Mouse (Mus musculus) embryonic facial prominence, embryonic 13.5 days (tissue): ENCODE data around the gene Yy1. TPM values are rescaled to one million over a fixed set of nuclear protein-coding genes. Genes with fewer than 3 reads are reported as not detected.
A peak's percentile ranks its signal among the peaks of the same experiment; 100 is the strongest.

ENCODE experiments used
- ATAC-seq: fragments of 200-750 bp; cut with Nextera tagmentation; 2 replicates; pipeline ENCODE4 v1.8.0; 2017; ENCODE audit warnings: low read depth; ENCODE audit not compliant: insufficient number of reproducible peaks, insufficient read depth, low FRiP score, low TSS enrichment
- H3K27ac ChIP-seq: fragments of 300-500 bp; sonication (generic); 2 replicates; pipeline ENCODE4 v1.5.1; 2015; ENCODE audit warnings: moderate library complexity, mild to moderate bottlenecking, inconsistent platforms
- H3K27me3 ChIP-seq: fragments of 300-500 bp; sonication (generic); 2 replicates; pipeline ENCODE4 v1.6.1; 2015; ENCODE audit warnings: mild to moderate bottlenecking, inconsistent platforms
- H3K36me3 ChIP-seq: fragments of 300-500 bp; sonication (generic); 2 replicates; pipeline ENCODE4 v1.6.1; 2015; ENCODE audit warnings: mild to moderate bottlenecking, inconsistent platforms
- H3K4me1 ChIP-seq: fragments of 300-500 bp; sonication (generic); 2 replicates; pipeline ENCODE4 v1.6.1; 2015; ENCODE audit warnings: inconsistent platforms
- H3K4me2 ChIP-seq: fragments of 300-500 bp; sonication (generic); 2 replicates; pipeline ENCODE4 v1.6.1; 2015; ENCODE audit warnings: moderate library complexity, mild to moderate bottlenecking, inconsistent platforms
- H3K4me3 ChIP-seq: fragments of 300-500 bp; sonication (generic); 2 replicates; pipeline ENCODE4 v1.5.1; 2015; ENCODE audit warnings: mild to moderate bottlenecking, inconsistent platforms
- H3K9ac ChIP-seq: fragments of 300-500 bp; sonication (generic); 2 replicates; pipeline ENCODE4 v1.6.1; 2015; ENCODE audit warnings: mild to moderate bottlenecking, inconsistent platforms
- H3K9me3 ChIP-seq: fragments of 300-500 bp; sonication (generic); 2 replicates; pipeline ENCODE4 v1.6.1; 2016; ENCODE audit warnings: inconsistent platforms
- WGBS: fragments of 180-500 bp; shearing (Covaris S2); methylation state at CpG from one replicate; pipeline ENCODE4 v1.1.7; 2015; ENCODE audit warnings: mixed read lengths; 5-methylcytosine and 5-hydroxymethylcytosine counted together
- polyA plus RNA-seq: library from polyadenylated mRNA; unstranded; fragments of >200 nt; fragmentation: Nextera tagmentation; extraction: Ambion mirVana; gene quantifications from 2 replicates; pipeline ENCODE4 v1.2.1, GENCODE M21; 2015

Yy1 gene
- polyA plus RNA-seq, 1 experiment from 2014 or later: 21.3 TPM

DNA sequence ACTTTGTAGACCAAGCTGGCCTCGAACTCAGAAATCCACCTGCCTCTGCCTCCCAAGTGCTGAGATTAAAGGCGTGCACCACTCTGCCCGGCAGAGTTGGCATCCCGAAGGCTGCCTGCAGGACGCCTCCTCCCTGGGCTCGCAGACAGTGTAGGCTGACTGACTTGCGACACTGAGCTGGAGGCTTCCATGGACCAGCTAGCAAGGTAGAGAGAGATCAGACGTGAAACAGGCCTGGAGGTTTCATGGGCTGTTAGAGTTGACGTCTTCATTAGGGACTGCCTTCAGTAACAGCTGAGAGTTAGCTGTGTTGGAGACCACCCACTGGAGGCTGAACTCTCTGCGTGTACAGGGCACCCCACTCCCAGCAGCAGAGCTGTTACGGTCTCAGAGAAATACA is 33.5 kb upstream of the Yy1 start:
- WGBS: 78% methylated on average over 11 of the region's 11 CpGs
- Histone ChIP-seq H3K4me1 (peaks cover 5% of the 10 kb centered on the region; the same call in 1 of the 2 replicates), H3K4me3 (no peak overlapping the region), H3K4me2 (no peak overlapping the region), H3K9ac (no peak overlapping the region), H3K27me3 (no peaks in the 10 kb centered on the region), H3K36me3 (no peaks in the 10 kb centered on the region), H3K27ac (no peak overlapping the region), H3K9me3 (no peaks in the 10 kb centered on the region)
- no peak for ATAC-seq

- WGBS: 84% methylated on average over 6 of the region's 6 CpGs
- no peak for ATAC-seq
- Histone ChIP-seq H3K4me2 (no peak overlapping the region), H3K36me3 (no peaks in the 10 kb centered on the region), H3K4me3 (no peak overlapping the region), H3K9me3 (no peaks in the 10 kb centered on the region), H3K27me3 (no peaks in the 10 kb centered on the region), H3K9ac (no peak overlapping the region), H3K4me1 (peaks cover 5% of the 10 kb centered on the region; the same call in 1 of the 2 replicates), H3K27ac (no peak overlapping the region)
These were observed 32.8 kb upstream of the Yy1 start for GRCm38 (mm10) chr12:108760016-108760415.

- Histone ChIP-seq H3K9ac (no peak overlapping the region), H3K4me3 (no peak overlapping the region), H3K36me3 (no peaks in the 10 kb centered on the region), H3K4me1 (peaks cover 9% of the 10 kb centered on the region), H3K9me3 (no peaks in the 10 kb centered on the region), H3K27me3 (no peaks in the 10 kb centered on the region), H3K4me2 (no peak overlapping the region), H3K27ac (no peak overlapping the region)
- 78% methylated on average over 9 of the region's 9 CpGs for WGBS
- no peak for ATAC-seq
These were observed 32.2 kb upstream of the Yy1 start for GRCm38 (mm10) chr12:108760500-108761020.

DNA sequence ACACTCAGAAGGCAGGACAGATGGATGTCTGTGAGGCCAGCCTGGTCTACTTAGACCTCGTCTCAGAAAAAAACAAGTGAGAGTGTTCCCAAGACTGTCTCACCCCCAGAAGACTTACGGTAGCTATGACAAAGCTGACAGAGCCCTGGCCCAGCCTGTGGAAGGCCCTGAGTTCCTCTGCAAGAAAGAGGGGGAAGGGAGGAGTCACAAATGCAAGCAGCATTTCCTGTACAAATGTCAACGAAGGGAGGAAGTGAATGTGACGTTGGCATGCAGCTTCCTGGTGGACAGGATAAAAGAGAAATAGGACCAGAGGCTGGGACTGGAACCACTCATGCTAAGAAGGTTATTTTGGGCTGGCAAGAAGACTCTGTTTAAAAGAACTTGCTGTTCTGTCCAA is 31.6 kb upstream of the Yy1 start:
- no peaks in the 10 kb centered on the region for H3K27me3 ChIP-seq
- ATAC-seq: no peak
- H3K9me3 ChIP-seq: no peaks in the 10 kb centered on the region
- H3K27ac ChIP-seq: no peak overlapping the region
- peaks cover 16% of the 10 kb centered on the region for H3K4me1 ChIP-seq
- H3K4me2 ChIP-seq: no peak overlapping the region
- 65% methylated on average over 4 of the region's 4 CpGs for WGBS
- no peak overlapping the region for H3K4me3 ChIP-seq
- no peaks in the 10 kb centered on the region for H3K36me3 ChIP-seq
- no peak overlapping the region for H3K9ac ChIP-seq

- Histone ChIP-seq H3K9me3 (no peaks in the 10 kb centered on the region), H3K4me1 (peaks cover 20% of the 10 kb centered on the region), H3K36me3 (no peaks in the 10 kb centered on the region), H3K27me3 (no peaks in the 10 kb centered on the region), H3K9ac (no peak overlapping the region), H3K4me3 (no peak overlapping the region), H3K27ac (no peak overlapping the region), H3K4me2 (no peak overlapping the region)
- 73% methylated on average over 4 of the region's 4 CpGs for WGBS
- no peak for ATAC-seq
These were observed 31.1 kb upstream of the Yy1 start for GRCm38 (mm10) chr12:108761665-108762064.

GRCm38 (mm10) chr12:108763057-108763796 is 29.5 kb upstream of the Yy1 start:
- 58% methylated on average over 9 of the region's 9 CpGs for WGBS
- no peaks in the 10 kb centered on the region for H3K27me3 ChIP-seq
- H3K36me3 ChIP-seq: no peaks in the 10 kb centered on the region
- H3K9ac ChIP-seq: no peak overlapping the region
- ATAC-seq: no peak
- no peak overlapping the region for H3K4me2 ChIP-seq
- H3K27ac ChIP-seq: no peak overlapping the region
- no peak overlapping the region for H3K4me3 ChIP-seq
- H3K9me3 ChIP-seq: no peaks in the 10 kb centered on the region
- peaks cover 20% of the 10 kb centered on the region for H3K4me1 ChIP-seq

DNA sequence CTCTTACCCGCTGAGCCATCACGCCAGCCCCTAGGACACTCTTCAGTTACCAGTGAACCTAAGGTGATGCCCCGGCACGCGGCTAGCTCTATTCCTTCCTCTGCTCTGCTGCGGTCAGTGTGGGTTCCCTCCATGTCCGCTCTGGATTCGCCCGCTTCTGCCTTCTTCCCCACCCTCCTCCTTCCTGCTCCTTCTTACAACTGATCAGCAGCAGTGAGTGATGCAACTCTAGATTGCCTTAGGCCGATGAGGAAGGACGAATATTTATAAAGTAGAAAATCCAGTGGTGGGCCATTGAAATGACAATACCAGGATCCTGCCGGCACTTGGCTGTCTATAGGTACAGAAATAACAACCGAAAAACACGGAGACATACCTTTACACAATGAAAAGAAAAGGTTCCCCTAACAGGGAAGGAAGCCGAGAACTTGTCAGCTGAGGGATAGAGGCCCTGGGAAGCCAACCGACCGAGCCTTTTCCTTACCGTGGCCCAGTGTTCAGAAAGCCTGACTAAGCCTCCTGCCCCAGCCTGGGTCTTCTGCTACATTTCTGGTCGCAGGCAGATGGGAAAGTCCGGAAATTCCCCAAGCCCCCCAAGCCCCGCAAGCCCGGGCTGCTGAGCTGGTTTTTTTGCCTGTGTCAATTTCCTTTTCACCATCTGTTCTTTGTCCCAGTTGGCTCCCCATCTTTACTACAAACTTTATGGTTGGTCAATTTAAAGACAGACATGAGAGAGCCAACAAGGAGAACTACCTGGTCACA is 27.7 kb upstream of the Yy1 start:
- ATAC-seq: no peak
- Histone ChIP-seq H3K4me2 (peak overlapping the region; percentile 61), H3K4me1 (peaks cover 20% of the 10 kb centered on the region), H3K9me3 (no peaks in the 10 kb centered on the region), H3K27me3 (no peaks in the 10 kb centered on the region), H3K9ac (peak overlapping the region; percentile 64), H3K4me3 (peak overlapping the region; percentile 35), H3K36me3 (0 out of 2 replicates have a peak, but pooled peaks cover under 1% of the 10 kb centered on the region), H3K27ac (peak overlapping the region; percentile 80)
- 64% methylated on average over 22 of the region's 22 CpGs for WGBS

GRCm38 (mm10) chr12:108765751-108766221 is 27.0 kb upstream of the Yy1 start:
- Histone ChIP-seq H3K27ac (peak overlapping the region; percentile 80), H3K4me1 (peaks cover 20% of the 10 kb centered on the region), H3K4me2 (peak overlapping the region; percentile 61), H3K9ac (peak overlapping the region; percentile 64), H3K27me3 (no peaks in the 10 kb centered on the region), H3K9me3 (no peaks in the 10 kb centered on the region), H3K4me3 (peak overlapping the region; percentile 35), H3K36me3 (peaks cover 5% of the 10 kb centered on the region; the same call in 1 of the 2 replicates)
- 25% methylated on average over 14 of the region's 14 CpGs for WGBS
- no peak; the same call in 1 of the 2 replicates for ATAC-seq

DNA sequence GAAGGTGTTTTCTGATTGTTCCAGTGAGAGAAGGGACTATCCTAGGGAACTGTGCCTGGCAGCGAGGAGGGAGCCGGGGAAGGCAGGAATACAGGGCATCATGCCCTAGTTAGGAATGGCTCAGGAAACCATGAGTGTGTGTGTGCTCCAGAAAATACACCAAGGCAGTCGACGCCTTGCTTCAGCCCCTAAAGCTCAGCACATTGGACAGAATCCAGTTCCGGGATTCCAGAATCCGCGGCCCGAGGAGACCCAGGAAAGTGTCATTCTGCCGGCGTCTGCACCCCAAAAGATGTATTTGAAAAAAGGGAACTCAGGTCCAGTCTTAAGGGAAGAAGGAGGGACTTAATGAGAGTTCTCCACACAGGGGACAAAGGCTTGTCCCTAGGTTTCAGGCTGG is 26.5 kb upstream of the Yy1 start:
- Histone ChIP-seq H3K4me1 (peaks cover 20% of the 10 kb centered on the region), H3K9ac (peak overlapping the region; percentile 64), H3K36me3 (peaks cover 5% of the 10 kb centered on the region; the same call in 1 of the 2 replicates), H3K9me3 (no peaks in the 10 kb centered on the region), H3K4me2 (peak overlapping the region; percentile 61), H3K27ac (peak overlapping the region; percentile 80), H3K27me3 (no peaks in the 10 kb centered on the region), H3K4me3 (peak overlapping the region; percentile 35)
- 57% methylated on average over 10 of the region's 10 CpGs for WGBS
- ATAC-seq: no peak

DNA sequence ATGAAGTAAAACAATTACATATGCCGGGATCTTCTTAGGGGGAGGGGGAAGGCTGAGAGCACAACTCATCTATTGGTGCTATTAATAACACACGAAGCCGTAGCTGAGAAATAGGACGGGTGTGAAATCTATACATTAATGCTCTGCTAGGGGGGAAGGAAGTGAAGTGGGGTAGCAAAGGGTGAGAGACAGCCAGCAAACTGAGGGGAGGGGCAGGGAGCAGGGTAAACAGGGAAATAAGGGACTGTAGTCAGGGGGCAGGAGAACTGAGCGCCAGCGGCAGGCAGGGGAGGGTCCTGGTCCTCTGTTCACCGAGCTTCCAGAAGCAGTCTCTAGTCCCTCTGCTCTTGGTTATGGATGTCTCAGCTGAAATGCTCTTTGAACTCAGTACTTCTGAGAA is 25.9 kb upstream of the Yy1 start:
- Histone ChIP-seq H3K27me3 (no peaks in the 10 kb centered on the region), H3K4me1 (peaks cover 20% of the 10 kb centered on the region), H3K4me3 (no peak overlapping the region), H3K4me2 (peak overlapping the region; percentile 61), H3K9me3 (no peaks in the 10 kb centered on the region), H3K27ac (peak overlapping the region; percentile 80; the same call in 1 of the 2 replicates), H3K36me3 (peaks cover 5% of the 10 kb centered on the region; the same call in 1 of the 2 replicates), H3K9ac (no peak overlapping the region)
- WGBS: 51% methylated on average over 7 of the region's 7 CpGs
- ATAC-seq: no peak

- H3K4me1 ChIP-seq: peaks cover 20% of the 10 kb centered on the region
- no peaks in the 10 kb centered on the region for H3K9me3 ChIP-seq
- H3K9ac ChIP-seq: no peak overlapping the region
- 80% methylated on average over 11 of the region's 11 CpGs for WGBS
- H3K27ac ChIP-seq: no peak overlapping the region
- H3K27me3 ChIP-seq: no peaks in the 10 kb centered on the region
- peaks cover 5% of the 10 kb centered on the region; the same call in 1 of the 2 replicates for H3K36me3 ChIP-seq
- H3K4me2 ChIP-seq: no peak overlapping the region
- H3K4me3 ChIP-seq: no peak overlapping the region
- ATAC-seq: no peak
These were observed 24.4 kb upstream of the Yy1 start for GRCm38 (mm10) chr12:108768196-108768854.
